Mouse (Mus musculus) mesoderm, embryonic 11.5 days (tissue): ENCODE measurements around the gene Akr1b8.
A peak's percentile ranks its signal among the peaks of the same experiment; 100 is the strongest.
"Not testable (repeated sequence)": the region's sequence is repeated elsewhere in the genome, so short reads cannot be mapped to it uniquely, and the experiment has no call there.

Experiments
- DNase-seq: peaks from one replicate; pipeline ENCODE4 v3.0.0-alpha.2; 2012; ENCODE audit warnings: low read depth, low spot score

Gene Akr1b8

DNA sequence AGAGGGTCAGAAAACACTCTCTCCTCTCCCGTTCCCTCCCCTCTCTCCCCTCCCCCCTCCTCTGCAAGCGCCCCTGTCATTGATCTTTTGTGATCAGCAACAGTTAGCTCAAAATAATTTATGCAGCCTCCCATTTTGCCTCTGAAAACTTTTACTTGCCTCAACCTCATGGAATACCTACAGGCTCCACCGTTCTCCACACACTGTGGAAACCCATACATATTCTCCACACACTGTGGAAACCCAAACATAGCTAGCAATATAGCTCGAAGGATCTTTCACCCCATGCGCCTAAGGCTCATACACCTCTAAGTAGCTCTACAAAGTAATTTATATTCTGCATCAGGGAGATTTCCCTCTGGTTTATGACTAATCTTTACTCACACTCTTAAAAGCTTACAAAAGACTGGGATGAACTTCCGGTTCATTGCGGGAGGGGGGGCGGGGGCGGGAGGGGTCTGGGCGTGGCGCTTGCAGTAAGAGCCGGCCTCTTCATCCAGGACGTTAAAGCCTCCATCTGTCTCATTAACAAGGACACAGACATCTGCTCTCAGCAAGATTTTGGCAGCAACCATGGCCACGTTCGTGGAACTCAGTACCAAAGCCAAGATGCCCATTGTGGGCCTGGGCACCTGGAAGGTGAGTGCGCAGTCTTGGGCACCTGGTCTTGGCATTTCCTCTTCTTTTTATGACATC, at the start of gene Akr1b8:
Gene Akr1b8, plus strand, starts transcription at position 462 of the 696 bp plus-strand sequence.
- DNase-seq: no peak

DNA sequence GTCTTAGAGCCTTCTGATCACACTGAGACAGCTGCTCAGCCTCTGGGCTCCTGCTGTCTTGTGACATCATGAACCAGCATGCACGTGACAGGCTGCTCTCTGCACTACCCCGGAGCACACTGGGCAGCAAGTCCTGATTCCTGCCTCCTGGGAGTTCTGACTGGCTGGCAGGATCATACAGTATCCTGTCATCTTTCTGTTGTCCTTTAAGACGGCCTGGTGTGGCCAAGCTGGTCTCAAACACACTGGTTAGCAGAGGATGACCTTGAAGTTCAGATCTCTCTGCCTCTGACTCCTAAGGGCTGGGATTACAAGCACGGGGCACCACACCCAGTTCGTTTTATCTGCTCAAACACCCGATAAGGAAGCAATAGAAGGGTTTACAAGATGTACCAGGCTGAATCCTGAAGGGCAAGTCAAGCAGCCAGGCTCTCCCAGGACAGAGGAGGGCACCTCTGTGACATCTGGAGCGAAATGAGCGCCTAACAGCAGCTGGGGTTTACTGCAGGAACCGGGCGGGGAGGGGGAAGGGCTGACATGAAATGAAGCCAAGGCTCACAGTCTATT, 49.2 kb upstream of the Akr1b8 start:
- no peak for DNase-seq

DNA sequence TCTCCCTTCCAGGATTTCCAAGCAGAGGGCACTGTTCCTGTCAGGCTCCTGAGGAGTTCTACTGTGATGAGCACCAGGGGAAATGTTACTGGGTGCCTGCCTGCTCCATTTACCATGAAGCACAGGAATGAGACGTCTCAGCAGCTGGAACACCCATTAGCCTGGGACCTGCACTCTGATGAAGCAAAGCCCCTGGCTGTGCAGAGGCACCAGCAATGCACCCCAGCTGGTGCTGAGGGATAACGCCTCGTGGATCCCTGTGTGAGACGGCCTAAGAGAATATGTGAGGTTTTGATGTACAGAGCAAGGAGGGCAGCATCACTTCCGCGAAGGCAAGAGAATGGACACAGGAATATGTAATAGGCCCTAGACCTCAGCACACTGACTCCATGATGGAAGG, 47.1 kb upstream of the Akr1b8 start:
- no peak for DNase-seq

- no peak for DNase-seq
Measured at GRCm38 (mm10) chr6:34309526-34309925, 44.4 kb upstream of the Akr1b8 start.

DNA sequence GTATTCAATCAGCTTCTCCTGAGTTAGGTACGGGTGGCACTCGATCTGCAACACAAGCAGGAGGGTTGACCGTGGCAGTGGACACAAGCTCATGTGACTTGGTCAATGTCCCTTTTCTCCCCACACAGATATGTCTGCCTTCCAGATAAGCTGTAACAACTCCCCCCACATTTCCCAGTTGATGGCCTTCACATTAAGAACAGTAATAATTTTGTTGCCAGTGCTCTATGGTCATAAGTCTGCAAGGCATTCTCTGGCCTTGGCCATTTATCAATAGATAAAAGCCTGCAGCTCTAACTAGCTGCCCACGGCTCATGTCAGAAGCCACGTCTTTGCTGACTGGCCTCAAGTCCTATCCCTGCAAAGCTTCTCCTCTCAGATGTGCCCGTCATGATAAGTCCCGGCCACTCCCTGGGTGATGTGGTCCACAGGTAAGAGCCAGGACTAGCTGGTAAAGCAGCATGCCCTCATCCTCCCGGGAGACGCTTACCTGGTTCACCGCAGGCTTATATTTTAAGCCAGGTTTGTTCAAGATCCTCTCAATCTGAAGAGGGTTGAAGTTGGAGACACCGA, 43.8 kb upstream of the Akr1b8 start:
- DNase-seq: no peak

GRCm38 (mm10) chr6:34313386-34313785, 40.5 kb upstream of the Akr1b8 start:
- no peak for DNase-seq

- no peak for DNase-seq
Measured at GRCm38 (mm10) chr6:34313921-34314320, 40.0 kb upstream of the Akr1b8 start.

DNA sequence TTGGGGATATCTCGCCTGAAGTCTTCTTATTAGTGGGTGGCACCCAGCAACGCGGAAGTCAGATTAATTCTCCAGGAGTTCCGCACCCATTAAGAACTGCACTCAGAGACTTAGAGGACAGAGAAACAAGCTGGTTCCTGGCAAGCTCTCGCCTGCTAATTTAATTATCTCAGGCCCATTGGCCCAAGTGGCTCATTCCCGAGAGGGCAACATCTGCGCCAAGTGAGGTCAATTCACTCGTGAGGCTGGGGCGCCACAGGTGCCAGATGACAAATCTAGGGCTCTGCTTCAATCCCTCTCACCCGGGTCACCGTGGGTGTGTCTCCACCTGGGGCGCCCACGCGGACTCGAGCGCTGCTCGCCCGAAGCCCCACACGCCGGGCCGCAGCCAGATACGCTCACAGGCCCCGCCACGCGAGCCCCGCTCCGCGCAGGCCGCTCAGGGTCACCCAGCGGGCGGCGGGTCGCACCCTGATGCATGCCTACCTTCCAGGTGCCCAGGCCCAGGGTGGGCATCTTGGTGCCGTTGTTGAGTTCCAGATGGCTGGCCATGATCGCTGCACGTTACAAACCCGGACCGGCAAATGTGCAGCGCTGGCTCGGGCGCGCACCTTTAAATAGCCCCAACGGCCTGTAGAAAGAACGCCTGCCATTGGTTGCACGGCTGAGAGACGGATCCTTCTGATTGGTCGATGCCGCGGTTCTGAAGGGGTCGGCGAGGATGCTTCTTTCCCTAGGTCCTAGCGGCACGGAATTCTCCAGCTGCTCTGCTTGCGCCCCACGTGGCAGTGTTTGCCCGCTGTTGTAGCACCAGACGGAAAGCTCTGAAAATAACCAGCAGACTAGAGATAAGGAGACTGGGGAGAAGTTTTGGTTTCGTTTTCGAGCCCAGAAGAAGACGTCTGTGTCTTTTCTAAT, 36.8 kb upstream of the Akr1b8 start, which contains the start of gene Akr1b3:
Gene Akr1b3, minus strand, starts transcription at position 625 of the 918 bp plus-strand sequence.
- peak; percentile 96 for DNase-seq

DNA sequence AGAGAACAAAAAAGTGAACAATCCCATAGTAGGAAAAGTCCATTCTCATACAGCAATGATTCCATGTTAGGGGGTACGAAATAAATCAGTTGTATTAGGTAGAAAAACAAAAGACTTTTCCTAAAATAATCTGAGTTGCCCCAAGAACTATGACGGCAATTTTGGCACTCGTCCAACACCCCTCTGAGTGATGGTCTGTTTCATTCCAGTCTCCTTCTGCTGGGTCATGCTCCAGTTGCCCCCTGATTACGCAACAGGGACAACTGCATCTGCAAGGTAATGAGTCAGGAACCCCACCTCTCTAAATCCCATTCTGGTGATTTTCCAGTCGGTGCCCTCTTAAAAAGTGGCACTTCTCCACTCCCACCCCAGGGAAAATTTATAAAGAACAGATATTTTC, 35.7 kb upstream of the Akr1b8 start:
- peak; percentile 13 for DNase-seq

GRCm38 (mm10) chr6:34318636-34319035, 35.3 kb upstream of the Akr1b8 start:
- DNase-seq: no peak

GRCm38 (mm10) chr6:34322121-34322520, 31.8 kb upstream of the Akr1b8 start:
- no peak for DNase-seq

- no peak for DNase-seq
Measured at GRCm38 (mm10) chr6:34331379-34331778, 22.5 kb upstream of the Akr1b8 start.

GRCm38 (mm10) chr6:34331804-34332203, 22.1 kb upstream of the Akr1b8 start:
- DNase-seq: not testable (repeated sequence)

GRCm38 (mm10) chr6:34334673-34335072, 19.2 kb upstream of the Akr1b8 start:
- DNase-seq: no peak

- no peak for DNase-seq
Measured at GRCm38 (mm10) chr6:34337799-34338198, 16.1 kb upstream of the Akr1b8 start.

DNA sequence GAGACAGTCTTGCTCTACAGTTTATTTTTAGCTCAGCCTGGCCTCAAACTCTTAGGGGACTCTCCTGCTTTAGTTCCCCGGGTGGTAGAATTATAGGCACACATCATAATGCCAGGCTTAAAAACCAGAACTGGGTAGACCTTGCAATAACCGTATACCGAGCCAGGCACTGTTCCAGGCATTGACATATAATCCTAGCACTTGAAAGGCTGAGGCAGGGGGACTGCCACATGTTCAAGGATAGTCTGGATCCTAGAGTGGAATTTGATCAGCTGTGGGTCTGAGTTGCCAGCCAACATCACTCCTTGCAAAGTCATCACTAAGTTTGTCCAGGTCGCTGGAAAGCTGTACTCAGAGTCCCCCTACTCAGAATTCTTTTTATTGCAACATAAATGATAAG, 11.9 kb upstream of the Akr1b8 start:
- no peak for DNase-seq

- DNase-seq: no peak
Measured at GRCm38 (mm10) chr6:34342476-34342875, 11.4 kb upstream of the Akr1b8 start.

GRCm38 (mm10) chr6:34343426-34343825, 10.5 kb upstream of the Akr1b8 start:
- no peak for DNase-seq

- no peak for DNase-seq
Measured at GRCm38 (mm10) chr6:34344135-34344850, 9.6 kb upstream of the Akr1b8 start.

DNA sequence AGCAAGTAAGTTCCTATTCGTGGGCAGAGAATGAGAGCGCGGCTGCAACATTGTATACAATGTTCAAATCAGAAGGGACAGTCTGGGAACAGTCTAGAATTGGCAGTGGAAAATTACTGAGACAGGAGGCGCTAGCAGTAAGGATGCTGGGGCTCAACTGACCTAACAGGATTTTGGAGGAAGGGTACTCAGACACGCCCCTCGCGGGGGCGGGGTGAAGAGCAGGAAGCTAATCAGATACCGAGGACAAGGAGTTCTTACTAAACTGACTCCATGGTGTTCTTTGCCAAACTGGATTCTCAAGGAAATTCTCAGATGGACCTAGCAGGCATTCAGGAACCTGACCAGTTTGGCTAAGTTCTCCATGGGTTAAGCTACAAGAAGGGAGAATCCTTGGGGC, 9.0 kb upstream of the Akr1b8 start:
- DNase-seq: peak; percentile 23
